Comparison of ENCODE assay signal across 17 mouse cellular contexts in genomic region chr10:58981674-58982329, GRCm38 (mm10).
A peak's percentile ranks its signal among the peaks of the same experiment; 100 is the strongest.
DNase-seq lines count a peak whose midpoint lies in the region; ATAC-seq and TF ChIP-seq lines count a peak whose summit lies in the region.
"Had no signal": no experiment of that assay in that cellular context is flagged by ENCODE, and none has a peak within 500 bp of the region (broad histone marks: within the 10 kb centered on the region; RNA-seq: fewer than 3 reads in every experiment).

No protein-coding gene starts in this region.

- H3K4me2 ChIP-seq in forebrain, embryonic 11.5 days (ENCODE audit: low read depth, low read length, severe bottlenecking) = no peak overlapping the region
- no peak overlapping the region for H3K4me2 ChIP-seq in midbrain, postnatal 0 days (ENCODE audit: low read depth, low read length, poor library complexity, severe bottlenecking)
- no peak overlapping the region for H3K4me2 ChIP-seq in midbrain, embryonic 13.5 days (replicated peaks)
- H3K4me2 ChIP-seq: limb, embryonic 12.5 days had no signal

- no peak for ATAC-seq in forebrain, embryonic 11.5 days (replicated peaks; ENCODE audit: low FRiP score)
- no peak for ATAC-seq in midbrain, postnatal 0 days (ENCODE audit: low FRiP score)
- no peak for ATAC-seq in midbrain, embryonic 13.5 days
- ATAC-seq: Patski had no signal

- H3K4me1 ChIP-seq in forebrain, embryonic 10.5 days = peaks cover 37% of the 10 kb centered on the region
- no peaks in the 10 kb centered on the region; the same call in 1 of the 2 replicates for H3K4me1 ChIP-seq in forebrain, embryonic 11.5 days (replicated peaks; ENCODE audit: control insufficient read depth, insufficient read depth, low read length)
- H3K4me1 ChIP-seq in midbrain, postnatal 0 days (ENCODE audit: insufficient read depth, low read length) = no peaks in the 10 kb centered on the region; the same call in 1 of the 2 replicates
- H3K4me1 ChIP-seq in midbrain, embryonic 13.5 days (replicated peaks) = peaks cover 19% of the 10 kb centered on the region

- H3K27me3 ChIP-seq in forebrain, embryonic 10.5 days (ENCODE audit: poor library complexity, severe bottlenecking) = no peaks in the 10 kb centered on the region
- no peaks in the 10 kb centered on the region for H3K27me3 ChIP-seq in forebrain, embryonic 11.5 days (ENCODE audit: control insufficient read depth, insufficient read depth, low read length)
- H3K27me3 ChIP-seq in midbrain, postnatal 0 days (ENCODE audit: insufficient read depth, low read length) = no peaks in the 10 kb centered on the region
- no peaks in the 10 kb centered on the region for H3K27me3 ChIP-seq in midbrain, embryonic 13.5 days
- H3K27me3 ChIP-seq: limb, embryonic 12.5 days had no signal

- H3K4me3 ChIP-seq in forebrain, embryonic 10.5 days = no peak overlapping the region
- no peak overlapping the region for H3K4me3 ChIP-seq in forebrain, embryonic 11.5 days (ENCODE audit: low read depth, low read length)
- no peak overlapping the region for H3K4me3 ChIP-seq in midbrain, postnatal 0 days (ENCODE audit: low read depth, low read length)
- no peak overlapping the region for H3K4me3 ChIP-seq in midbrain, embryonic 13.5 days (replicated peaks)
- H3K4me3 ChIP-seq: layer of hippocampus, adult 2 months; limb, embryonic 12.5 days had no signal

- no peak for TF ChIP-seq CTCF in midbrain, postnatal 0 days (IDR thresholded peaks at IDR 0.05)

- H3K9me3 ChIP-seq in forebrain, embryonic 10.5 days = no peaks in the 10 kb centered on the region
- H3K9me3 ChIP-seq in forebrain, embryonic 11.5 days (ENCODE audit: control insufficient read depth, low read length) = no peaks in the 10 kb centered on the region
- no peaks in the 10 kb centered on the region for H3K9me3 ChIP-seq in midbrain, postnatal 0 days (ENCODE audit: low read length)
- no peaks in the 10 kb centered on the region for H3K9me3 ChIP-seq in midbrain, embryonic 13.5 days
- H3K9me3 ChIP-seq: limb, embryonic 12.5 days had no signal

- 91% methylated on average over 9 of the region's 9 CpGs for WGBS in forebrain, embryonic 10.5 days
- WGBS in forebrain, embryonic 11.5 days = 83% methylated on average over 9 of the region's 9 CpGs
- 58% methylated on average over 9 of the region's 9 CpGs for WGBS in midbrain, postnatal 0 days
- WGBS in midbrain, embryonic 13.5 days = 80% methylated on average over 9 of the region's 9 CpGs

- no peak overlapping the region for H3K9ac ChIP-seq in forebrain, embryonic 11.5 days (ENCODE audit: low read length)
- H3K9ac ChIP-seq in midbrain, postnatal 0 days (replicated peaks; ENCODE audit: low read length, poor library complexity, severe bottlenecking) = no peak overlapping the region
- H3K9ac ChIP-seq in midbrain, embryonic 13.5 days (replicated peaks) = no peak overlapping the region
- H3K9ac ChIP-seq: limb, embryonic 12.5 days; liver, embryonic 14.5 days had no signal

- no peaks in the 10 kb centered on the region for H3K36me3 ChIP-seq in forebrain, embryonic 10.5 days (replicated peaks)
- no peaks in the 10 kb centered on the region for H3K36me3 ChIP-seq in forebrain, embryonic 11.5 days (ENCODE audit: control insufficient read depth, insufficient read depth, low read length)
- H3K36me3 ChIP-seq in midbrain, postnatal 0 days (ENCODE audit: insufficient read depth, low read length) = no peaks in the 10 kb centered on the region
- no peaks in the 10 kb centered on the region for H3K36me3 ChIP-seq in midbrain, embryonic 13.5 days
- H3K36me3 ChIP-seq: limb, embryonic 12.5 days had no signal

- 0 out of 2 replicates have a peak overlapping the region, but pooled peaks have one; percentile 44 for H3K27ac ChIP-seq in forebrain, embryonic 10.5 days
- H3K27ac ChIP-seq in forebrain, embryonic 11.5 days (ENCODE audit: low read depth, low read length) = no peak overlapping the region
- H3K27ac ChIP-seq in midbrain, postnatal 0 days (ENCODE audit: low read depth, low read length) = no peak overlapping the region
- no peak overlapping the region; the same call in 1 of the 2 replicates for H3K27ac ChIP-seq in midbrain, embryonic 13.5 days
- H3K27ac ChIP-seq: layer of hippocampus, adult 2 months; limb, embryonic 12.5 days; liver, embryonic 14.5 days had no signal

- no peak for DNase-seq in forebrain, embryonic 10.5 days (ENCODE audit: extremely low spot score, low spot score)
- DNase-seq in forebrain, embryonic 11.5 days (ENCODE audit: low spot score) = no peak
- peak; percentile 44 for DNase-seq in midbrain, postnatal 0 days (ENCODE audit: low spot score)
- peak; percentile 17 for DNase-seq in gonadal fat pad, adult 2 months (ENCODE audit: low read depth)
- no peak for DNase-seq in kidney, postnatal 25 days
- no peak for DNase-seq in embryo, embryonic 11 days
- DNase-seq in right cerebral cortex, adult 18-20 months = no peak
- DNase-seq: adrenal gland, postnatal 36 days; heart, postnatal 14 days; kidney, adult 9 months; right cerebral cortex, postnatal 14 days; thymus, postnatal 4 days had no signal

Comparison
In these comparisons a context has a peak if more than half of its experiments do, and no peak if none do; other contexts are left out.
1. DNase-seq: peak in midbrain, postnatal 0 days (single experiment) and gonadal fat pad, adult 2 months (single experiment); none in forebrain, embryonic 10.5 days (single experiment), forebrain, embryonic 11.5 days (single experiment), kidney, postnatal 25 days (0 of 2), embryo, embryonic 11 days (single experiment) and right cerebral cortex, adult 18-20 months (single experiment).